Mouse (Mus musculus): ENCODE data around the gene Theg.

DNA sequence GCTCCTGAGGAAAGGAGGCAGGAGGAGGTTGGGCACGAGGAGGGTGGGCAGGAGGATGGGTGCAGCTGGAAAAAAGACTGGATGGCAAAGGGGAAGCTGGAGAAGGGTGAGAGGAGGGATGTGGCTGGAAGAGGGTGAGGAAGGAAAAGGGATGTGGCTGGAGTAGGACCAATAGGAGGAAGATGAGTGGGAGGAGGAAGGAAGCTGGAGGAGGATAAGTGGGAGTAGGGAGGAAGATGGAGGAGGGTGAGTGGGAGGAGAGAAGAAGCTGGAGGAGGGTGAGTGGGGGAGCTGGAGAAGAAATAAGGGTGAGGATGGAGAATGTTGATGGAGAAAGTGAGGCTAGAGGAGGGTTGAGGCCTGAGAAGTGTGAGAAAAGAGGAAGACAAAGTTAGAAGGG is 51.7 kb downstream of the Theg start:
- TF ChIP-seq POLR2A (IDR thresholded peaks at IDR 0.05; ENCODE audit: extremely low read depth, insufficient read depth, low read length) (no peak), CTCF (IDR thresholded peaks at IDR 0.05; ENCODE audit: low read depth, low read length) (no peak)
